Mouse (Mus musculus): Measurements from ENCODE around the gene Rprd1b. TPM values are rescaled to one million over a fixed set of nuclear protein-coding genes. Genes with fewer than 3 reads are reported as not detected.

The Rprd1b gene
- polyA plus RNA-seq, 1 experiment = 17.5 TPM

GRCm38 (mm10) chr2:158093345-158093744, 65.0 kb downstream of the Rprd1b start:
- H3K27ac ChIP-seq (ENCODE audit: insufficient read depth, low read depth, low read length) = 0 out of 2 replicates have a peak overlapping the region, but pooled peaks have one; percentile 14
- 47% methylated on average over 5 of the region's 5 CpGs for WGBS
- peak; percentile 32 for DNase-seq
- H3K36me3 ChIP-seq (ENCODE audit: control insufficient read depth, insufficient read depth, low read length) = no peaks in the 10 kb centered on the region
- no peaks in the 10 kb centered on the region for H3K27me3 ChIP-seq (replicated peaks; ENCODE audit: control insufficient read depth, insufficient read depth, low read length)
- H3K4me1 ChIP-seq (ENCODE audit: control insufficient read depth, insufficient read depth, low read length) = no peaks in the 10 kb centered on the region
- H3K4me3 ChIP-seq (ENCODE audit: insufficient read depth, low read depth, low read length) = no peak overlapping the region
- TF ChIP-seq POLR2A (IDR thresholded peaks at IDR 0.05; ENCODE audit: low read depth, low read length) (no peak), CTCF (conservative IDR thresholded peaks at IDR 0.05; ENCODE audit: insufficient read depth, insufficient read length, low read depth, low read length) (no peak)

- DNase-seq = no peak
- no peak overlapping the region for H3K4me3 ChIP-seq (ENCODE audit: insufficient read depth, low read depth, low read length)
- no peak for TF ChIP-seq POLR2A (IDR thresholded peaks at IDR 0.05; ENCODE audit: low read depth, low read length)
- TF ChIP-seq CTCF (conservative IDR thresholded peaks at IDR 0.05; ENCODE audit: insufficient read depth, insufficient read length, low read depth, low read length) = no peak
- 67% methylated on average over 7 of the region's 7 CpGs for WGBS
- no peak overlapping the region for H3K27ac ChIP-seq (ENCODE audit: insufficient read depth, low read depth, low read length)
- H3K36me3 ChIP-seq (ENCODE audit: control insufficient read depth, insufficient read depth, low read length) = no peaks in the 10 kb centered on the region
- H3K27me3 ChIP-seq (replicated peaks; ENCODE audit: control insufficient read depth, insufficient read depth, low read length) = no peaks in the 10 kb centered on the region
- no peaks in the 10 kb centered on the region for H3K4me1 ChIP-seq (ENCODE audit: control insufficient read depth, insufficient read depth, low read length)
Measured at GRCm38 (mm10) chr2:158094300-158094699, 66.0 kb downstream of the Rprd1b start.

GRCm38 (mm10) chr2:158094846-158095245, 66.5 kb downstream of the Rprd1b start:
- no peak for DNase-seq
- TF ChIP-seq POLR2A (IDR thresholded peaks at IDR 0.05; ENCODE audit: low read depth, low read length) (no peak), CTCF (conservative IDR thresholded peaks at IDR 0.05; ENCODE audit: insufficient read depth, insufficient read length, low read depth, low read length) (no peak)
- WGBS = 72% methylated on average over 5 of the region's 5 CpGs
- no peaks in the 10 kb centered on the region for H3K27me3 ChIP-seq (replicated peaks; ENCODE audit: control insufficient read depth, insufficient read depth, low read length)
- H3K27ac ChIP-seq (ENCODE audit: insufficient read depth, low read depth, low read length) = no peak overlapping the region
- H3K4me1 ChIP-seq (ENCODE audit: control insufficient read depth, insufficient read depth, low read length) = no peaks in the 10 kb centered on the region
- H3K36me3 ChIP-seq (ENCODE audit: control insufficient read depth, insufficient read depth, low read length) = no peaks in the 10 kb centered on the region
- H3K4me3 ChIP-seq (ENCODE audit: insufficient read depth, low read depth, low read length) = no peak overlapping the region

GRCm38 (mm10) chr2:158097071-158097470, 68.8 kb downstream of the Rprd1b start:
- Histone ChIP-seq H3K4me3 (ENCODE audit: insufficient read depth, low read depth, low read length) (no peak overlapping the region), H3K27me3 (replicated peaks; ENCODE audit: control insufficient read depth, insufficient read depth, low read length) (no peaks in the 10 kb centered on the region), H3K27ac (ENCODE audit: insufficient read depth, low read depth, low read length) (no peak overlapping the region), H3K4me1 (ENCODE audit: control insufficient read depth, insufficient read depth, low read length) (no peaks in the 10 kb centered on the region), H3K36me3 (ENCODE audit: control insufficient read depth, insufficient read depth, low read length) (no peaks in the 10 kb centered on the region)
- DNase-seq = no peak
- 88% methylated on average over 5 of the region's 5 CpGs for WGBS
- no peak for TF ChIP-seq CTCF (conservative IDR thresholded peaks at IDR 0.05; ENCODE audit: insufficient read depth, insufficient read length, low read depth, low read length)
- no peak for TF ChIP-seq POLR2A (IDR thresholded peaks at IDR 0.05; ENCODE audit: low read depth, low read length)

GRCm38 (mm10) chr2:158098730-158099129, 70.4 kb downstream of the Rprd1b start:
- TF ChIP-seq CTCF (conservative IDR thresholded peaks at IDR 0.05; ENCODE audit: insufficient read depth, insufficient read length, low read depth, low read length) (no peak), POLR2A (IDR thresholded peaks at IDR 0.05; ENCODE audit: low read depth, low read length) (no peak)
- WGBS = 93% methylated on average over 5 of the region's 5 CpGs
- Histone ChIP-seq H3K27ac (ENCODE audit: insufficient read depth, low read depth, low read length) (no peak overlapping the region), H3K4me1 (ENCODE audit: control insufficient read depth, insufficient read depth, low read length) (no peaks in the 10 kb centered on the region), H3K36me3 (ENCODE audit: control insufficient read depth, insufficient read depth, low read length) (no peaks in the 10 kb centered on the region), H3K27me3 (replicated peaks; ENCODE audit: control insufficient read depth, insufficient read depth, low read length) (no peaks in the 10 kb centered on the region), H3K4me3 (ENCODE audit: insufficient read depth, low read depth, low read length) (no peak overlapping the region)
- DNase-seq = no peak

GRCm38 (mm10) chr2:158099537-158099936, 71.2 kb downstream of the Rprd1b start:
- Histone ChIP-seq H3K27ac (ENCODE audit: insufficient read depth, low read depth, low read length) (no peak overlapping the region), H3K36me3 (ENCODE audit: control insufficient read depth, insufficient read depth, low read length) (no peaks in the 10 kb centered on the region), H3K4me3 (ENCODE audit: insufficient read depth, low read depth, low read length) (no peak overlapping the region), H3K4me1 (ENCODE audit: control insufficient read depth, insufficient read depth, low read length) (no peaks in the 10 kb centered on the region; the same call in 1 of the 2 replicates), H3K27me3 (replicated peaks; ENCODE audit: control insufficient read depth, insufficient read depth, low read length) (no peaks in the 10 kb centered on the region)
- WGBS = 82% methylated on average over 3 of the region's 3 CpGs
- no peak for TF ChIP-seq POLR2A (IDR thresholded peaks at IDR 0.05; ENCODE audit: low read depth, low read length)
- no peak for TF ChIP-seq CTCF (conservative IDR thresholded peaks at IDR 0.05; ENCODE audit: insufficient read depth, insufficient read length, low read depth, low read length)
- no peak for DNase-seq

- no peak overlapping the region for H3K4me3 ChIP-seq (ENCODE audit: insufficient read depth, low read depth, low read length)
- no peaks in the 10 kb centered on the region for H3K36me3 ChIP-seq (ENCODE audit: control insufficient read depth, insufficient read depth, low read length)
- 85% methylated on average over 5 of the region's 5 CpGs for WGBS
- no peaks in the 10 kb centered on the region for H3K27me3 ChIP-seq (replicated peaks; ENCODE audit: control insufficient read depth, insufficient read depth, low read length)
- H3K27ac ChIP-seq (ENCODE audit: insufficient read depth, low read depth, low read length) = no peak overlapping the region
- H3K4me1 ChIP-seq (ENCODE audit: control insufficient read depth, insufficient read depth, low read length) = no peaks in the 10 kb centered on the region; the same call in 1 of the 2 replicates
- TF ChIP-seq POLR2A (IDR thresholded peaks at IDR 0.05; ENCODE audit: low read depth, low read length) (no peak), CTCF (conservative IDR thresholded peaks at IDR 0.05; ENCODE audit: insufficient read depth, insufficient read length, low read depth, low read length) (no peak)
- no peak for DNase-seq
Measured at GRCm38 (mm10) chr2:158101768-158102167, 73.5 kb downstream of the Rprd1b start.

Data from kidney, adult 2 months (tissue).